Mouse (Mus musculus) cerebellum, adult (tissue): ENCODE measurements around the gene Vash1.
A peak's percentile ranks its signal among the peaks of the same experiment; 100 is the strongest.

Experiments used
- ATAC-seq: cut with Nextera tagmentation; 2 replicates; pipeline ENCODE4 v1.9.2; 2017; ENCODE audit warnings: mild to moderate bottlenecking, moderate library complexity, mixed read lengths; ENCODE audit not compliant: insufficient number of reproducible peaks, low FRiP score, low TSS enrichment

Gene Vash1

GRCm38 (mm10) chr12:86714026-86714425 lies 35.5 kb downstream of the Vash1 start:
- no peak for ATAC-seq

DNA sequence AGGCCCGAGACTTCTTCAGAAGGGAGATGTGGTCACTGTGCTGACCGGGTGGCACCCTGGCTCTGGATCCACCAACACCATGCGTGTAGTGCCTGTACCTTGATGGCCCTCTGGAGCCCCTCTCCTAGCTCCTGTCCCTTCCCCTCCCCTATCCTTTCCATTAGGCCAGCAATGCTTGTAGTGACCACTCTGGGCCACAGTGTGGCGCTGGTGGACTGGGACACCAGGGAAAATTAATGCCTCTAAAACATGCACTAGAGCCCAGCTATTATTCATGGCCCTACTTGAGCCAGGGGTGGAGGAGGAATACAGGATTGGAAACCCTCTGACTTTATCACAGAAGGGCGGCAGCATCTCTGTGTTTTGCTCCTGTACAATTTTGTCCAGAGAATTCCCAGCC lies 36.9 kb downstream of the Vash1 start:
- ATAC-seq, result no peak

GRCm38 (mm10) chr12:86716962-86717361 lies 38.5 kb downstream of the Vash1 start:
- ATAC-seq, result no peak

GRCm38 (mm10) chr12:86719961-86720639 lies 41.6 kb downstream of the Vash1 start:
- peak; percentile 66 for ATAC-seq

DNA sequence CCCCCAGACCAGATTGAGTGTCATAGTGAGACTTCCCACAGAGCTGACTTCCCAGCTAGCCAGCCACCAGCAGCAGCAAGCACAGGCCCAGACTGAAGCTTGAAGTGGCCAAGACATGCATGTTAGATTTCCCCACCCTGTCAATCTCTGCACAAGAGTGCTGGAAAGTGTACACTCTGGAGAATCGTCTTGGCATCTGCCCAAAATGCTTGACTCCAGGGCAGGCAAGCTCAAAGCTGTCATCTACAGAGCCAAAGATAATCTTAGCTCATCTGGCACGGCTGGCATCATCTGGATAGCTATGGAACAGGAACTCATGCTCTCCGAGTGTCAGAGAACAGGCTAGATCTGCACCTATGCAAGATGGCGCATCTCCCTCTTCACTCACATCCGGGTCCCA lies 43.0 kb downstream of the Vash1 start:
- ATAC-seq, result no peak

GRCm38 (mm10) chr12:86724300-86724699 lies 45.8 kb downstream of the Vash1 start:
- ATAC-seq, result no peak

GRCm38 (mm10) chr12:86725706-86726105 lies 47.2 kb downstream of the Vash1 start:
- no peak; the same call in 1 of the 2 replicates for ATAC-seq

DNA sequence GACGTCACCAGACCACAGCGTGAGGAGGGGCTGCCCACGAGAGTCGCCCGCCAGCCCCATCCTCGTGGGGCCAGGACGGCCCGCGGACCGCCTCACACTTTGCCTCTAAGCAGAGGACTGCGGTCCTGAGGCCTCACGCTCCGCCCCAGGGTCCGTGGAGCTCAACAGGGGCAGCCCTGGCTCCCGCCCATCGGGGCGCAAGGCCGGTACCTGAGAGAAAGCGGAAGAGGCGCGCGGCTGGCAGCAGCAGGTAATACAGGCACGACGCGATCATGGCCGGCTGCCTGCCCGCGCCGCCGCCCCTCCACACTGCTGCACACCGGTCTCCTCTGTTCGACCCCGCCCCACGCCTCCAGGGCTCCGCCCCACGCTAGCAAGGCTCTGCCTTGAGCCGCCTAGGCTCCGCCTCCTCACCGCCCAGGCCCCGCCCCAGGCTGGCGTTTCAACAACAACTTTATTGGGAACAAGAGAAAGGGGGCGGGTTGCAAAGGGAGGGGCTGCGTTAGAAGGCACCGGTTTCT lies 47.7 kb downstream of the Vash1 start, which contains the start of gene Angel1:
Gene Angel1 (minus strand): TSS at position 341 of the 521 bp plus-strand sequence.
- peak; percentile 92 for ATAC-seq

- ATAC-seq, result no peak
Observed at GRCm38 (mm10) chr12:86734319-86734810, 55.9 kb downstream of the Vash1 start, which contains the start of gene Lrrc74a. Lrrc74a (plus strand) TSS chr12:86734369.
